Mouse (Mus musculus): ENCODE results near the gene Tsc22d3.
"Not testable (repeated sequence)": the region's sequence is repeated elsewhere in the genome, so short reads cannot be mapped to it uniquely, and the experiment has no call there.

Tsc22d3 gene

GRCm38 (mm10) chrX:140526253-140526618 lies 74.2 kb downstream of the Tsc22d3 start:
- no peak for DNase-seq

GRCm38 (mm10) chrX:140525604-140526252 lies 74.7 kb downstream of the Tsc22d3 start:
- no peak for DNase-seq

GRCm38 (mm10) chrX:140524231-140524630 lies 76.2 kb downstream of the Tsc22d3 start:
- no peak for DNase-seq

- peak; percentile 53 to 58 for DNase-seq
These were observed 78.2 kb downstream of the Tsc22d3 start for GRCm38 (mm10) chrX:140522071-140522765.

GRCm38 (mm10) chrX:140520146-140521102 lies 80.0 kb downstream of the Tsc22d3 start:
- DNase-seq: peak; percentile 92 to 97

- DNase-seq: no peak
These were observed 82.1 kb downstream of the Tsc22d3 start for GRCm38 (mm10) chrX:140518351-140518750.

GRCm38 (mm10) chrX:140513379-140513778 lies 87.1 kb downstream of the Tsc22d3 start:
- no peak for DNase-seq

- DNase-seq: no peak
These were observed 88.5 kb downstream of the Tsc22d3 start for GRCm38 (mm10) chrX:140511687-140512651.

- DNase-seq: peak; percentile 82 to 90
These were observed 89.6 kb downstream of the Tsc22d3 start for GRCm38 (mm10) chrX:140510696-140511429.

GRCm38 (mm10) chrX:140509817-140510216 lies 90.6 kb downstream of the Tsc22d3 start:
- DNase-seq: no peak

- not testable (repeated sequence) for DNase-seq
These were observed 91.7 kb downstream of the Tsc22d3 start for GRCm38 (mm10) chrX:140508791-140509190.

GRCm38 (mm10) chrX:140507377-140507776 lies 93.1 kb downstream of the Tsc22d3 start:
- no peak for DNase-seq

- DNase-seq: no peak
These were observed 93.9 kb downstream of the Tsc22d3 start for GRCm38 (mm10) chrX:140506436-140507180.

GRCm38 (mm10) chrX:140505497-140506238 lies 94.8 kb downstream of the Tsc22d3 start:
- DNase-seq: peak; percentile 82 to 91

GRCm38 (mm10) chrX:140503905-140504304 lies 96.6 kb downstream of the Tsc22d3 start:
- DNase-seq: peak; percentile 74 to 80

GRCm38 (mm10) chrX:140501401-140502301 lies 98.8 kb downstream of the Tsc22d3 start:
- no peak for DNase-seq

- DNase-seq: no peak
These were observed 100.2 kb downstream of the Tsc22d3 start for GRCm38 (mm10) chrX:140500306-140500705.

GRCm38 (mm10) chrX:140498431-140498830 lies 102.0 kb downstream of the Tsc22d3 start:
- not testable (repeated sequence) for DNase-seq

- DNase-seq: no peak
These were observed 106.3 kb downstream of the Tsc22d3 start for GRCm38 (mm10) chrX:140494170-140494569.
